Mouse (Mus musculus) neutrophil, adult 59 days (primary cell): ENCODE measurements around the gene Gbx2. TPM values are rescaled to one million over a fixed set of nuclear protein-coding genes. Genes with fewer than 3 reads are reported as not detected.

Experiments used
- total RNA-seq, 2 experiments: library from RNA; stranded (reverse); gene quantifications; 1 replicate in 1 of 2; 2 replicates in 1 of 2; pipeline ENCODE4 v1.2.4; 2023

Gbx2 gene
- not detected for total RNA-seq

GRCm38 (mm10) chr1:89931120-89931519 is at the start of gene Gbx2:
Gene Gbx2, minus strand, starts transcription at chr1:89931179.

Other genes with a start within 250 kb of the Gbx2 start
- gene Asb18, start 83.5 kb upstream of the Gbx2 start, total RNA-seq: not detected
- gene Iqca, start 222.2 kb upstream of the Gbx2 start, total RNA-seq: not detected